Mouse (Mus musculus) liver, embryonic 13.5 days (tissue): ENCODE measurements at regions not wholly inside any gene's neighbourhood (a gene's known extent, or its start where the extent isn't known, plus 50 kb on each side); places are given as distances from the start of the nearest gene placed in this dataset.

Source experiments
- ATAC-seq: fragments of 200-750 bp; cut with Nextera tagmentation; 2 replicates; pipeline ENCODE4 v1.8.0; 2017; ENCODE audit warnings: low read depth, mild to moderate bottlenecking, moderate number of reproducible peaks, moderate library complexity
- DNase-seq: peaks from one replicate; pipeline ENCODE4 v3.0.0; 2022
- H3K27ac ChIP-seq: fragments of 300-500 bp; sonication (generic); 2 replicates; pipeline ENCODE4 v1.5.1; 2015; ENCODE audit warnings: moderate library complexity, mild to moderate bottlenecking, inconsistent platforms
- H3K27me3 ChIP-seq: fragments of 300-500 bp; sonication (generic); 2 replicates; pipeline ENCODE4 v1.6.1; 2015; ENCODE audit warnings: mild to moderate bottlenecking, inconsistent platforms
- H3K36me3 ChIP-seq: fragments of 300-500 bp; sonication (generic); 2 replicates; pipeline ENCODE4 v1.6.1; 2015; ENCODE audit warnings: mild to moderate bottlenecking, inconsistent platforms
- H3K4me1 ChIP-seq: fragments of 300-500 bp; sonication (generic); replicated peaks from 2 replicates; pipeline ENCODE4 v1.6.1; 2015; ENCODE audit warnings: inconsistent platforms
- H3K4me2 ChIP-seq: fragments of 300-500 bp; sonication (generic); 2 replicates; pipeline ENCODE4 v1.6.1; 2015; ENCODE audit warnings: inconsistent platforms, mild to moderate bottlenecking, moderate library complexity
- H3K4me3 ChIP-seq: fragments of 300-500 bp; sonication (generic); replicated peaks from 2 replicates; pipeline ENCODE4 v1.5.1; 2015; ENCODE audit warnings: mild to moderate bottlenecking, inconsistent platforms
- H3K9ac ChIP-seq: fragments of 300-500 bp; sonication (generic); 2 replicates; pipeline ENCODE4 v1.6.1; 2015; ENCODE audit warnings: mild to moderate bottlenecking, inconsistent platforms
- H3K9me3 ChIP-seq: fragments of 300-500 bp; sonication (generic); replicated peaks from 2 replicates; pipeline ENCODE4 v1.6.1; 2016; ENCODE audit warnings: inconsistent platforms
- WGBS: fragments of 180-500 bp; shearing (Covaris S2); methylation state at CpG from one replicate; pipeline ENCODE4 v1.1.7; 2015; ENCODE audit not compliant: insufficient replicate concordance; 5-methylcytosine and 5-hydroxymethylcytosine counted together

- no peak overlapping the region for H3K9ac ChIP-seq
- no peak overlapping the region for H3K27ac ChIP-seq
- no peak overlapping the region for H3K4me3 ChIP-seq
- ATAC-seq, result no peak
- no peaks in the 10 kb centered on the region for H3K4me1 ChIP-seq
- no peak for DNase-seq
- no peak overlapping the region for H3K4me2 ChIP-seq
- H3K9me3 ChIP-seq, result no peaks in the 10 kb centered on the region
- 70% methylated on average over 15 of the region's 15 CpGs for WGBS
- H3K27me3 ChIP-seq, result no peaks in the 10 kb centered on the region
- no peaks in the 10 kb centered on the region for H3K36me3 ChIP-seq
Measured at GRCm38 (mm10) chr13:101286029-101286917, 453.0 kb upstream of the Slc30a5 start.

DNA sequence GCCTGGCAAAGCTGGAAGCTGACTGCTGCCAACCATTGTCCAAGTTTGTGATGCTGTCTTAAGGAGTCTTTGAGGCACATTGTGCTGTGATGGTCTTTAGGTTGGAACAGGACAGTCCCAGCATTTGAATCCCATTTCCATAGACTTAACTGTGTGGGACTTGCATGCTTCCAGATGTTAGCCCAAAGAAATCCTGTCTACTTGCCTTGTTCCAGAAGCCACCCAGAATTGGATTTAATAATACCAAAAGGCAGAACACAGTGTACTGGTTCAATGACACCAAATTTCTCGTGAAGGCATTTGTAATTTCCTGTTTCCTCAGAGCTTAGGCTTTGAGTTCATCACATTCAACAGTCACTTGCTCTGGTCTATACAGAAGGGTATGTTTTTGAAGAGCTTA is 444.9 kb upstream of the Slc30a5 start:
- WGBS, result 25% methylated on average over 1 of the region's 1 CpGs

DNA sequence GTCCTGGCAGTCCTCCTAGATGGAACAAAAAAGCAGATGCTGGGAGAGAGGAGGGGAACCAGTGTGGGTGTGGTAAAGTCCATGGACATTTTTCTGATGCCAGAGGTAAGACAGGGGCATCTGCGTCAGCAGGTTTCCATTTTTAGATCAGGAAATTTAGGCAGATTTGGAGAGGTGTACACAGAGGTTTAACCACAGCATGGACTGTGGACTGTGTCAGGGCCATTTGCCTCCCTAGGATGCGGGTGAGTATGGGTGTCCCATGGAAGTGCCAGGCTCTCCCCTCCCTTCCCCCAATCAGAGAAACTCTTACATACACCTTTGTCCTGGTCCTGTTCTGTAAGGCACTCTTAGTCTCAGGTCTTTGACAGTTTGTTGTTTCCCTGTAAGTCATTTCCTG is 443.5 kb upstream of the Slc30a5 start:
- DNase-seq, result no peak
- no peaks in the 10 kb centered on the region for H3K9me3 ChIP-seq
- no peaks in the 10 kb centered on the region for H3K4me1 ChIP-seq
- no peak overlapping the region for H3K4me3 ChIP-seq
- ATAC-seq, result no peak
- H3K36me3 ChIP-seq, result no peaks in the 10 kb centered on the region
- H3K27ac ChIP-seq, result no peak overlapping the region
- H3K27me3 ChIP-seq, result no peaks in the 10 kb centered on the region
- WGBS, result 64% methylated on average over 2 of the region's 2 CpGs
- H3K9ac ChIP-seq, result no peak overlapping the region
- H3K4me2 ChIP-seq, result no peak overlapping the region

More for the DNA sequence above, 444.9 kb upstream of the Slc30a5 start:
- Histone ChIP-seq H3K9me3 (no peaks in the 10 kb centered on the region), H3K27ac (no peak overlapping the region), H3K9ac (no peak overlapping the region), H3K27me3 (no peaks in the 10 kb centered on the region), H3K4me1 (no peaks in the 10 kb centered on the region), H3K36me3 (no peaks in the 10 kb centered on the region), H3K4me3 (no peak overlapping the region), H3K4me2 (no peak overlapping the region)
- no peak for ATAC-seq
- no peak for DNase-seq

- H3K4me1 ChIP-seq, result no peaks in the 10 kb centered on the region
- H3K36me3 ChIP-seq, result no peaks in the 10 kb centered on the region
- DNase-seq (no peak), ATAC-seq (no peak)
- H3K9me3 ChIP-seq, result no peaks in the 10 kb centered on the region
- H3K27ac ChIP-seq, result no peak overlapping the region
- H3K4me3 ChIP-seq, result no peak overlapping the region
- H3K9ac ChIP-seq, result no peak overlapping the region
- H3K4me2 ChIP-seq, result no peak overlapping the region
- WGBS, result 50% methylated on average over 7 of the region's 7 CpGs
- H3K27me3 ChIP-seq, result no peaks in the 10 kb centered on the region
Measured at GRCm38 (mm10) chr13:101274470-101275141, 441.4 kb upstream of the Slc30a5 start.

DNA sequence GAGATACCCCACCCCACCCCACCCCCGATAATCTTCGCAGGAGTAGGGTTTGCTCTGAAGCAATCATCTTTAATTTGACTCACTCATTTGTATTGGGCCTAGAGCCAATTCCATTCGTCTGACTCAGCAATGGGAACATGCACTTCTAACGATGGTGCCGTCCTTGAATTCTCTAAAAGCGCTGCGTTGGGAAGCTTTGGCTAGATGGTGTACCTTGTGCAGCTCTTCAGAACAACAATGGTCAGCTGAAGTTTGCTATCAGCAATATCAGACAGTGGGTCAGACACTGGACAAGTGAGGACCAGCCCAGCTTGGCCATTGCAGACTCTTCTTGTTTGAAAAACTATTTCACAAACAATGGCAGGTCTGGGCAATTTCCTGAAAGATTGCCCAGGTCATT is 440.1 kb upstream of the Slc30a5 start:
- ATAC-seq (no peak), DNase-seq (no peak)
- H3K36me3 ChIP-seq, result no peaks in the 10 kb centered on the region
- no peak overlapping the region for H3K4me3 ChIP-seq
- no peak overlapping the region for H3K27ac ChIP-seq
- WGBS, result 75% methylated on average over 7 of the region's 7 CpGs
- H3K9me3 ChIP-seq, result no peaks in the 10 kb centered on the region
- H3K4me2 ChIP-seq, result no peak overlapping the region
- no peaks in the 10 kb centered on the region for H3K27me3 ChIP-seq
- H3K4me1 ChIP-seq, result no peaks in the 10 kb centered on the region
- no peak overlapping the region for H3K9ac ChIP-seq

DNA sequence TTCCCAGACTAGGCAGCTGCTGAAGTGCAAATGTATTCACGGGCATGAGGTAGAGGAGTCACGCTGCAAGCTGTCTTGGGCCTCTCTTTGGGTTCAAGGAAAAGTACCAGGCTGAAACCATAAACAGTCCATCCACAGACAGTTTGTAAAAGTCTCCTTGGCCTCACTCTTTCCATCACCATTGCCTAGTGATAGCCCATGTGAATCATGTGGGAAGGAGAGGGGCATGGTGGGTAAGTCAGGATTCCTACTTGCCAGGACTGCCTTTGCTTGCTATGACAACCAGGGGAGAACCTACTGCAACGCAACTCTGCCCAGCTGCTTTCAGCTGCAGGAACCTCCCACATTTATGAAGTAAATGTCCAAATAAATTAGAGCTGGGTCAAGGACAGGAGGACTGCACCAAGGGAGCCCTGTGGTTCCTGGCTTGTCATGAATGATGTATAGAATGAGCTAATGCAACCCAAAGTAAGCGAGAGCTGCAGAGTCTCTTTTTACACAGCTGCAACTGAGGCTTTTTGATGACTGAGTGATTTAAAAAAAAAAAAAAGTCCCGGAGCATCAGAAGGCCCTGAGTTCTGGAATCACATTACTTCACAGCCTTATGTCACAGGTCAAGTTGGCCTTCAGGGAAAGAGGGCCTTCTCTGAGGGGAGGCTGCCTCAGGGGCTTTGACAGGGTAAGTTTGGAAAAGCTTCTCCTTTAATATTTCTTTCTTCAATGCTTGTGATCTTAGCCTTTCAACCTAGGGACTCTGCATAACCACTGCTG is 420.7 kb upstream of the Slc30a5 start:
- no peak for DNase-seq
- WGBS, result 51% methylated on average over 5 of the region's 5 CpGs
- H3K4me3 ChIP-seq, result no peak overlapping the region
- H3K27me3 ChIP-seq, result no peaks in the 10 kb centered on the region
- no peaks in the 10 kb centered on the region for H3K9me3 ChIP-seq
- no peak for ATAC-seq
- no peak overlapping the region for H3K27ac ChIP-seq
- no peaks in the 10 kb centered on the region for H3K4me1 ChIP-seq
- H3K9ac ChIP-seq, result no peak overlapping the region
- no peak overlapping the region for H3K4me2 ChIP-seq
- H3K36me3 ChIP-seq, result no peaks in the 10 kb centered on the region

DNA sequence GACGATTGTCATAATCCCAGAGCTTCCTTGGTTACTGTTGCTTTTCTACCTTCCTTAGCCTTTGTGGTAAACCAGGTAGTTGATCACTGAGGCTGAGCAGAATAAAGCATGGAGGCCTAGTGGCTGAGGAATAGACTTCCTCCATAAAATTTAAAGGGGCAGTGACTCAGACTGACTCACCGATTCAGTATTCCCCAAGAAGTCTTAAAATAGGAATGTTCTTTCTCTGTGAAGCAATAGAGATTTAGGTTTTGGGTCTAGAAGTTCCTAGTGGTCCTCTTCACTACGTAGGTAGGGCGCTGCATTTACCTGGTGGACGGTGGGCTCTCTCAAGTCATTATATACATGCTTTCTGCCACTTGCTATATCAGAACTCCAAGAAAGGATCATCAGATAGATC is 416.1 kb upstream of the Slc30a5 start:
- H3K9ac ChIP-seq, result no peak overlapping the region
- WGBS, result 58% methylated on average over 5 of the region's 5 CpGs
- H3K27me3 ChIP-seq, result no peaks in the 10 kb centered on the region
- no peak for DNase-seq
- no peaks in the 10 kb centered on the region for H3K9me3 ChIP-seq
- ATAC-seq, result no peak
- no peak overlapping the region for H3K4me2 ChIP-seq
- H3K4me3 ChIP-seq, result no peak overlapping the region
- no peaks in the 10 kb centered on the region for H3K36me3 ChIP-seq
- H3K27ac ChIP-seq, result no peak overlapping the region
- no peaks in the 10 kb centered on the region for H3K4me1 ChIP-seq

DNA sequence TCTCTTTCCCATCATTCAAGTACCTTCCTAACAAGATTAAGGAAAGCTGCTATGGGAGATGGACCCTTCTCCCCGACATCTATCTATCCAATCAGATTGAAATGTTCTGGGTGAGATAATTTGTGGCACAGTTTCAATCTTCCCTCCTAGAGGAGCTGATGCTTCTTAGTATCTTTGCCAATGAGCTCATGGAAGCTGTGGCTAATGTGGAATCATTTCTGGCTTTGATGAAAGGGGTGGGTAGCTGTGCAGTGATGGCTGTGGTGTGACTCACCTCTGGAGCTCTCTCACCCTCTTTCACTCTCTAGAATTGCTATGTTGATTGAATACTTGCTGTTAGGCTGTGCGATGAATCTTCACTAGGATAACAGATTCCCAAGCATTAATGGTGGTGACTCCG is 411.1 kb upstream of the Slc30a5 start:
- Histone ChIP-seq H3K27me3 (no peaks in the 10 kb centered on the region), H3K4me3 (no peak overlapping the region), H3K27ac (no peak overlapping the region), H3K36me3 (no peaks in the 10 kb centered on the region), H3K4me1 (no peaks in the 10 kb centered on the region), H3K4me2 (no peak overlapping the region), H3K9ac (no peak overlapping the region), H3K9me3 (no peaks in the 10 kb centered on the region)
- DNase-seq, result no peak
- 62% methylated on average over 3 of the region's 3 CpGs for WGBS
- ATAC-seq, result no peak

DNA sequence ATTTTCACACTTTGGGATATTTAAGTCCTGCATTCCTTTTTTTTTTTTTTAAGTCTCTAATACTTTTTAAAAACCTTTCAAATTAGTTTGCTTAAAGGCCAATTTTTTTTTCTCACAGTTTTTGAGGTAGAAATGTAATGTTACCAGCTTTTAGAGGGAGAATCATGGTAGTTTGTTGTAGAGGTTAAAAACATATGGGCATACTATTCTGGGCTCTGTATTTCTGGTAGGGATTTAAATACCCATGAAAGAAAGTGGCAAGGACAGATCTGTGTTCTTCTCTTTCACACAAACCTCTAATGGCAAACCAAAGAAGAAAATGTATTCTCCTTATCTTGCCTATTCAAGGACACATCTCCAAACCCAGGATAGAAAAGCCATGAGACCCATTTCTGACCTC is 405.6 kb upstream of the Slc30a5 start:
- Histone ChIP-seq H3K4me3 (no peak overlapping the region), H3K9me3 (no peaks in the 10 kb centered on the region), H3K9ac (no peak overlapping the region), H3K27me3 (no peaks in the 10 kb centered on the region), H3K4me1 (no peaks in the 10 kb centered on the region), H3K27ac (no peak overlapping the region), H3K36me3 (no peaks in the 10 kb centered on the region), H3K4me2 (no peak overlapping the region)
- no peak for DNase-seq
- ATAC-seq, result no peak

DNA sequence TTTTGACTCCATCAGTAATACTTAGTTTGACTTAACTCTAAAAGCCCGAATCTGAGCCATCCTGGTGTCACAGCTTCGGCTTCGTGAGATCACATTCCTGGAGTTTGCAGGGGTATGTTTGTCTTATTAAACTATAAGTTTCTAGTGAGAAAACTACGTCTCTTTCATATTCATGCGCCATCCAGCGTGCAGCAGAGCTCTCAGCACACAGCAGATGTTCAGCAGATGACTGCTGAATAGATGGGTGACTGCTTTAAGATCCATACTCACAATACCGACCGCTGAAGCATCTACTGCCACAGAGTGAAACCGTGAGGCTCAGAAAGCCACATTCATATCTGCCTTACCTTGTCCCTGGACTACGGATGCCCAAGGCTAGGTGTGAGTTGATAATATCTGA is 403.8 kb upstream of the Slc30a5 start:
- ATAC-seq (no peak), DNase-seq (no peak)
- no peak overlapping the region for H3K27ac ChIP-seq
- H3K4me3 ChIP-seq, result no peak overlapping the region
- 67% methylated on average over 10 of the region's 10 CpGs for WGBS
- no peaks in the 10 kb centered on the region for H3K36me3 ChIP-seq
- no peak overlapping the region for H3K9ac ChIP-seq
- no peaks in the 10 kb centered on the region for H3K27me3 ChIP-seq
- H3K9me3 ChIP-seq, result no peaks in the 10 kb centered on the region
- no peak overlapping the region for H3K4me2 ChIP-seq
- H3K4me1 ChIP-seq, result no peaks in the 10 kb centered on the region

GRCm38 (mm10) chr13:101235846-101236245 is 402.6 kb upstream of the Slc30a5 start:
- no peaks in the 10 kb centered on the region for H3K36me3 ChIP-seq
- H3K4me1 ChIP-seq, result no peaks in the 10 kb centered on the region
- H3K27me3 ChIP-seq, result no peaks in the 10 kb centered on the region
- H3K4me3 ChIP-seq, result no peak overlapping the region
- no peak overlapping the region for H3K27ac ChIP-seq
- no peak overlapping the region for H3K9ac ChIP-seq
- WGBS, result 52% methylated on average over 4 of the region's 4 CpGs
- no peak for ATAC-seq
- H3K4me2 ChIP-seq, result no peak overlapping the region
- no peaks in the 10 kb centered on the region for H3K9me3 ChIP-seq
- no peak for DNase-seq
